Mouse (Mus musculus) activated CD4-positive, CD25-positive, alpha-beta regulatory T cell (primary cell): ENCODE data around the gene Nefh. TPM values are rescaled to one million over a fixed set of nuclear protein-coding genes. Genes with fewer than 3 reads are reported as not detected.

Experiments used
- polyA plus RNA-seq, 2 experiments: library from polyadenylated mRNA; unstranded; fragments of 100-300 nt; shearing (Covaris generic); gene quantifications; one replicate each; pipeline ENCODE4 v1.2.1; 2017

The Nefh gene
- 1 to 10 TPM; 7.2 to 9.0 TPM for polyA plus RNA-seq

GRCm38 (mm10) chr11:4947813-4948174 lies at the start of gene Nefh:
TSS of gene Nefh (minus strand) at chr11:4948064.

DNA sequence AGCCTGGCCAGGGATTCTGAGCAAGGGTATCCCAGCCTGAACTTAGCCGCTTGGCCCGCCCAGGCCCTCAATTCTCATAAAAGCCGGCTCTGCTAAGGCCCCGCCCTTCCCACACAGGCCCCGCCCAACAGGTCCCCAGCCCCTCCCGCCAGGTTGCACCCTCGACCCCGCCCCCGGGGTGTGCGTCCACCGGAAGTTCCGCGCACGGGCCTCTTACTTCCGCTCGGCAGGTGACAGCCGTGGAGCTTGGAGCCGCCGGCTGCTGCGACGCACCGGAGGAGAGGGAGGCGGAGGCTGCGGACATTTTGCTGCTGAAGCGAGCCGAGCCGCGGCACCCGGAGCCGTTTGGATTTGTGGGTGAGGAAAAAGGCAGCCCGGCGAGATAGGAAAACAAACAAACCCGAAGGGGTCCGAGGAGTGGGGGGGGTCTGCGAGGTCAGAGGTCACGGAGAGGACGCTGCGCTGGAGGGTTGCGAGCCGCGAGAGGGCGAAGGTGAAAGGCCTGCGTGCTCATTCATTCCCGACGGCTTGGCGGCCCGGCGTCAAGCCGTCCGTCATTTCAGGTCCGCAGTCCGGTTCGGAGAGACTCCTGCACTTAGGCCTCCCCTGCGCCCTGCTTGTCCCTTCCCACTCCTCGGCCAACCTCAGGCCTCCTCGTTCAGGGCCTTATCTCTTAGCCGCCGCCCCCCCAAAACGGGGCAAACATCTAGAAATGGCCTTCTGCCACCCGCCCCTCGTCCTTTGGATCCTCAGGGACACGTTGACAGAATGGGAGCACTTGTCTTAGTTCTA lies 39.0 kb upstream of the Nefh start, which contains the start of gene Ap1b1:
Gene Ap1b1, plus strand, starts transcription at position 130 of the 792 bp plus-strand sequence.

GRCm38 (mm10) chr11:4894848-4895816 lies 52.7 kb downstream of the Nefh start, which contains the start of gene Thoc5:
TSS of gene Thoc5 (plus strand) at chr11:4895320.

Other genes with a start within 250 kb of the Nefh start
- gene Uqcr10, start 243.7 kb downstream of the Nefh start, polyA plus RNA-seq: 100 to 1,000 TPM; 409 to 519 TPM
- 100 to 1,000 TPM; 103 to 110 TPM for gene Zmat5, start 243.4 kb downstream of the Nefh start, polyA plus RNA-seq
- gene Cabp7, start 201.3 kb downstream of the Nefh start, polyA plus RNA-seq: under 1 TPM; 0.14 to 0.17 TPM
- gene Nf2, start 98.5 kb downstream of the Nefh start, polyA plus RNA-seq: 10 to 100 TPM; 28.1 to 32.4 TPM
- 10 to 100 TPM; 40.2 to 45.9 TPM for gene Nipsnap1, start 74.1 kb downstream of the Nefh start, polyA plus RNA-seq
- 10 to 100 TPM; 45.3 to 47.2 TPM for gene Thoc5, start 52.7 kb downstream of the Nefh start, polyA plus RNA-seq
- gene Ap1b1, start 38.8 kb upstream of the Nefh start, polyA plus RNA-seq: 100 to 1,000 TPM in 1 of 2 experiments, 10 to 100 TPM in 1; 99.1 to 105 TPM
- gene Rasl10a, start 110.1 kb upstream of the Nefh start, polyA plus RNA-seq: 1 to 10 TPM in 1 of 2 experiments, not detected in 1; 1.1 TPM
- 1 to 10 TPM; 5.8 to 8.8 TPM for gene Gas2l1, start 117.3 kb upstream of the Nefh start, polyA plus RNA-seq
- gene Rhbdd3, start 150.9 kb upstream of the Nefh start, polyA plus RNA-seq: 1 to 10 TPM; 6.9 to 8.9 TPM
- gene Ewsr1, start 151.2 kb upstream of the Nefh start, polyA plus RNA-seq: 100 to 1,000 TPM; 516 to 662 TPM
- gene Emid1, start 204.2 kb upstream of the Nefh start, polyA plus RNA-seq: 1 to 10 TPM; 3.0 to 8.0 TPM